Mouse (Mus musculus) embryonic facial prominence, embryonic 13.5 days (tissue): ENCODE measurements around the gene Kcnt2. TPM values are rescaled to one million over a fixed set of nuclear protein-coding genes. Genes with fewer than 3 reads are reported as not detected.

Source experiments
- ATAC-seq: fragments of 200-750 bp; cut with Nextera tagmentation; 2 replicates; pipeline ENCODE4 v1.8.0; 2017; ENCODE audit warnings: low read depth; ENCODE audit not compliant: insufficient number of reproducible peaks, insufficient read depth, low FRiP score, low TSS enrichment
- H3K27ac ChIP-seq: fragments of 300-500 bp; sonication (generic); 2 replicates; pipeline ENCODE4 v1.5.1; 2015; ENCODE audit warnings: moderate library complexity, mild to moderate bottlenecking, inconsistent platforms
- H3K27me3 ChIP-seq: fragments of 300-500 bp; sonication (generic); 2 replicates; pipeline ENCODE4 v1.6.1; 2015; ENCODE audit warnings: mild to moderate bottlenecking, inconsistent platforms
- H3K36me3 ChIP-seq: fragments of 300-500 bp; sonication (generic); 2 replicates; pipeline ENCODE4 v1.6.1; 2015; ENCODE audit warnings: mild to moderate bottlenecking, inconsistent platforms
- H3K4me1 ChIP-seq: fragments of 300-500 bp; sonication (generic); 2 replicates; pipeline ENCODE4 v1.6.1; 2015; ENCODE audit warnings: inconsistent platforms
- H3K4me2 ChIP-seq: fragments of 300-500 bp; sonication (generic); 2 replicates; pipeline ENCODE4 v1.6.1; 2015; ENCODE audit warnings: moderate library complexity, mild to moderate bottlenecking, inconsistent platforms
- H3K4me3 ChIP-seq: fragments of 300-500 bp; sonication (generic); 2 replicates; pipeline ENCODE4 v1.5.1; 2015; ENCODE audit warnings: mild to moderate bottlenecking, inconsistent platforms
- H3K9ac ChIP-seq: fragments of 300-500 bp; sonication (generic); 2 replicates; pipeline ENCODE4 v1.6.1; 2015; ENCODE audit warnings: mild to moderate bottlenecking, inconsistent platforms
- H3K9me3 ChIP-seq: fragments of 300-500 bp; sonication (generic); 2 replicates; pipeline ENCODE4 v1.6.1; 2016; ENCODE audit warnings: inconsistent platforms
- WGBS: fragments of 180-500 bp; shearing (Covaris S2); methylation state at CpG from one replicate; pipeline ENCODE4 v1.1.7; 2015; ENCODE audit warnings: mixed read lengths; 5-methylcytosine and 5-hydroxymethylcytosine counted together
- polyA plus RNA-seq: library from polyadenylated mRNA; unstranded; fragments of >200 nt; fragmentation: Nextera tagmentation; extraction: Ambion mirVana; gene quantifications from 2 replicates; pipeline ENCODE4 v1.2.1, GENCODE M21; 2015

The Kcnt2 gene
- polyA plus RNA-seq, 1 experiment from 2014 or later, result 0.52 TPM

- Histone ChIP-seq H3K9ac (no peak overlapping the region), H3K4me2 (no peak overlapping the region), H3K27ac (no peak overlapping the region), H3K4me1 (no peaks in the 10 kb centered on the region), H3K4me3 (no peak overlapping the region), H3K36me3 (no peaks in the 10 kb centered on the region), H3K27me3 (no peaks in the 10 kb centered on the region), H3K9me3 (no peaks in the 10 kb centered on the region)
- ATAC-seq, result no peak
Measured at GRCm38 (mm10) chr1:140624918-140625317, 379.0 kb downstream of the Kcnt2 start.

- no peak for ATAC-seq
- no peaks in the 10 kb centered on the region for H3K27me3 ChIP-seq
Measured at GRCm38 (mm10) chr1:140659607-140660340, 413.8 kb downstream of the Kcnt2 start.

DNA sequence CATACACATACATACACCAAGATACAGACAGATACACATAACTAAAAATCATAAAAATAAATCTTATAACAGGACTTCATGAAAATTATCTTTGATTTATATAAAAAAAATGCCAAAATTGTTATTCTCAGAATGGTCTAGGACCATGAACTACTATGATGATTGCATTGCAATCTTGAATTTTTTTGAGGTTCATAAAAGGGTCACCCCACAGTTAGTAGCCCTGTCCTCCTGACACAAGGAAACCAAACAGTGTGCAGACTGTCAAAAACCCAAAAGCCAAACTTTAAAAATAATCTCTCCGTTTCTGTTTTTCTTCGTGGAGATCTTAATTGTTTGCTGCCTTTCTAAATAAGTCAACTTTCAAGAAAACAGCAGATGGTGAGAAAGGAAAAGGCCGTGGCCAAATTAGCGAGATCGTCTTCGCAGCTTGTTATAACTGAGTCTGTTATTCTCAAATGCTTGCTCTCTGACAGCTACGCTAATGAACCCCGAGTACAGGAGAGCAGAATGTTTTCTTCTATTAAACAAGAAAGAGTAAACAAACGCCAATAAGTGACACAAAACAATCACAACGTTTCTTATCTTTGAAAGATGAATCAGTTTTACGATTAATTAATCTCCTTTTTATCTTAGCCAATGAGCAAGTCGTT, 414.9 kb downstream of the Kcnt2 start:
- no peaks in the 10 kb centered on the region for H3K9me3 ChIP-seq
- H3K36me3 ChIP-seq, result no peaks in the 10 kb centered on the region
- peak overlapping the region; percentile 36 for H3K4me2 ChIP-seq
- no peaks in the 10 kb centered on the region for H3K4me1 ChIP-seq
- H3K27ac ChIP-seq, result no peak overlapping the region
- ATAC-seq, result no peak
- H3K4me3 ChIP-seq, result 0 out of 2 replicates have a peak overlapping the region, but pooled peaks have one; percentile 7
- WGBS, result 49% methylated on average over 12 of the region's 12 CpGs
- H3K27me3 ChIP-seq, result no peaks in the 10 kb centered on the region
- no peak overlapping the region for H3K9ac ChIP-seq

More at GRCm38 (mm10) chr1:140659607-140660340, 413.8 kb downstream of the Kcnt2 start:
- H3K9ac ChIP-seq, result no peak overlapping the region
- 59% methylated on average over 3 of the region's 3 CpGs for WGBS
- H3K9me3 ChIP-seq, result no peaks in the 10 kb centered on the region
- no peaks in the 10 kb centered on the region for H3K36me3 ChIP-seq
- no peak overlapping the region for H3K4me2 ChIP-seq
- no peak overlapping the region for H3K27ac ChIP-seq
- no peak overlapping the region for H3K4me3 ChIP-seq
- no peaks in the 10 kb centered on the region for H3K4me1 ChIP-seq

- Histone ChIP-seq H3K36me3 (no peaks in the 10 kb centered on the region), H3K4me2 (peak overlapping the region; percentile 36), H3K9me3 (no peaks in the 10 kb centered on the region), H3K4me3 (0 out of 2 replicates have a peak overlapping the region, but pooled peaks have one; percentile 7), H3K27me3 (no peaks in the 10 kb centered on the region), H3K4me1 (no peaks in the 10 kb centered on the region), H3K9ac (no peak overlapping the region), H3K27ac (no peak overlapping the region)
- WGBS, result 22% methylated on average over 3 of the region's 3 CpGs
- no peak for ATAC-seq
Measured at GRCm38 (mm10) chr1:140661404-140661787, 415.4 kb downstream of the Kcnt2 start.

Other genes starting within 250 kb of the Kcnt2 start
- gene Cfh, start 62.4 kb upstream of the Kcnt2 start, polyA plus RNA-seq, result 6.0 and 6.6 TPM in 2 replicates